Mouse (Mus musculus): ENCODE results near the gene Nxn. TPM values are rescaled to one million over a fixed set of nuclear protein-coding genes. Genes with fewer than 3 reads are reported as not detected.
"Not testable (repeated sequence)": the region's sequence is repeated elsewhere in the genome, so short reads cannot be mapped to it uniquely, and the experiment has no call there.

Nxn gene
- polyA plus RNA-seq, 1 experiment from 2014 or later = 57.3 TPM

DNA sequence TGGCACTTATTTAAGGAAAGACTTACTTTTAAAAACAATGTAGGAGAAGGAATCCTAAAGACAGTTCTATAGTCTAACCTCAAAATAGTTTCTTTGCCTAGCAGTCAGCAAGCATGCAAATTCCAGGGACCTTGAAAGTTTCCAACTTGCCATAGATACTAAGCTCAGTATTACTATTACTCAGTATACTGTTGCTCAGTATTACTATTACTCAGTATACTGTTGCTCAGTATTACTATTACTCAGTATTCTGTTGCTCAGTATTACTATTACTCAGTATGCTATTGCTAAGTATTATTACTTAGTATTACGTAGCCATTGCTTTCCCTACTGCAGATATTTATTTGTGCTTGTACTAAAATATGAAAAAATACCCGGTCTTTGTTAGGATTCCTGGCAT, 159.2 kb downstream of the Nxn start:
- H3K4me3 ChIP-seq = no peak overlapping the region
- H3K9me3 ChIP-seq (replicated peaks) = no peaks in the 10 kb centered on the region
- H3K27me3 ChIP-seq = no peaks in the 10 kb centered on the region
- no peak overlapping the region for H3K27ac ChIP-seq
- no peak overlapping the region for H3K4me2 ChIP-seq (replicated peaks)
- no peak for ATAC-seq (ENCODE audit: low FRiP score)
- peaks cover 40% of the 10 kb centered on the region for H3K36me3 ChIP-seq
- 96% methylated on average over 2 of the region's 2 CpGs for WGBS
- peaks cover 14% of the 10 kb centered on the region for H3K4me1 ChIP-seq
- H3K9ac ChIP-seq = no peak overlapping the region

DNA sequence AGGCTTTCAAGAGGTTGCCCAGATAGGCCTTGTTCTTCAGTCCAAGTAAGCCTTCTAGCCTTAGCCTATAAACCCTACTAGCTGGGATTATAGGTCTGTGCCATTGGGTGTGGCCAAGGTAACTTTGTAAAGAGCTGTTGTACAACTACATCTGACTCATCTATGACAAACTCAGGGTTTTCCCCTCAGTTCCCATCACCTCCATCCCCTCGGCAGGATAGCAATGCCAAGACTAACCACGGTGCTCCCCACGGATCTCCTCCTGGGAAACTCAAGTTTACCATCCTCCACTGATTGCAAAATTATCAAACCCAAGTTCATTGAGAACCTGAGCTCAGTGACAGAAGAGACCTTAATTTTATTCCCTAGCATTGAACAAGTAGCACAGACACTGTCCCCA, 162.8 kb downstream of the Nxn start:
- Histone ChIP-seq H3K9ac (no peak overlapping the region), H3K27ac (no peak overlapping the region), H3K27me3 (no peaks in the 10 kb centered on the region), H3K36me3 (peaks cover 69% of the 10 kb centered on the region), H3K4me2 (replicated peaks) (no peak overlapping the region), H3K4me3 (no peak overlapping the region), H3K9me3 (replicated peaks) (no peaks in the 10 kb centered on the region), H3K4me1 (no peaks in the 10 kb centered on the region)
- no peak for ATAC-seq (ENCODE audit: low FRiP score)
- 92% methylated on average over 3 of the region's 3 CpGs for WGBS

DNA sequence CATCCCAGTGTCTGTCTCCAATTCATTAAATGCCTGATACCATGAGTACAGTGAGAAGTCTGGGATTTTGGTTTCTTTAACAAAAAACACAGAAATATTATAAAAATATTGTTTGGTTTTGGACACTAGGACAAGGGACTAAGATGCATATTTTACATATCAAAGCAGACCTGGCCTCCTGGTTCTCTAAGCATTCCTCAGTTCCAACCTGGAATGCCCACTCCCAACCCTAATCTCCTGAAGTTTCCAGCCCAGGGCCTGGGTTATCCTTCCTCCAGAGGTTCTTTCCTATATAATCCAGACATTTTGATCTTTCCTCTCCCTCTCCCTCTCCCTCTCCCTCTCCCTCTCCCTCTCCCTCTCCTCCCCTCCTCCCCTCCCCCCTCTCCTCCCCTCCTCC, 173.9 kb downstream of the Nxn start:
- no peak overlapping the region for H3K9ac ChIP-seq
- no peaks in the 10 kb centered on the region for H3K27me3 ChIP-seq
- no peak for ATAC-seq (ENCODE audit: low FRiP score)
- no peaks in the 10 kb centered on the region for H3K4me1 ChIP-seq
- H3K27ac ChIP-seq = no peak overlapping the region
- peaks cover 41% of the 10 kb centered on the region for H3K36me3 ChIP-seq
- no peaks in the 10 kb centered on the region for H3K9me3 ChIP-seq (replicated peaks)
- H3K4me3 ChIP-seq = no peak overlapping the region
- H3K4me2 ChIP-seq (replicated peaks) = no peak overlapping the region

DNA sequence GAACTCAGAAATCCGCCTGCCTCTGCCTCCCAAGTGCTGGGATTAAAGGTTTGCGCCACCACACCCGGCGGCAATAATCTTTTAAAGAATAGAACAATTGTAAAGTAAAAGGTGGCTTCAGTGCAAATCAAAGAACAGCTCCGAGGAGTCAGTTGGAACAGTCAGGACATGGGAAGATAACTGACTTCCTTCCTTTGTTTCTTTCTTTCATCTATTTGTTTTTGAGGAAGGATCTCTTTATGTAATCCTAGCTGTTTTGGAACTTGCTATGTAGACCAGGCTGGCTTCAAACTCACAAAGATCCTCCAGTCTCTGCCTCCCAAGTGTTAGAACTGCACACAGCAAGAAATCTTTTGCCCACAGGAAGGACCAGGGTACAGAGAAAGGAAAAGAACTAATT, 174.3 kb downstream of the Nxn start:
- no peak overlapping the region for H3K4me3 ChIP-seq
- H3K9me3 ChIP-seq (replicated peaks) = no peaks in the 10 kb centered on the region
- ATAC-seq (ENCODE audit: low FRiP score) = no peak
- H3K4me1 ChIP-seq = no peaks in the 10 kb centered on the region
- no peak overlapping the region for H3K4me2 ChIP-seq (replicated peaks)
- WGBS = 95% methylated on average over 5 of the region's 5 CpGs
- no peak overlapping the region for H3K9ac ChIP-seq
- no peaks in the 10 kb centered on the region for H3K27me3 ChIP-seq
- no peak overlapping the region for H3K27ac ChIP-seq
- H3K36me3 ChIP-seq = peaks cover 46% of the 10 kb centered on the region

DNA sequence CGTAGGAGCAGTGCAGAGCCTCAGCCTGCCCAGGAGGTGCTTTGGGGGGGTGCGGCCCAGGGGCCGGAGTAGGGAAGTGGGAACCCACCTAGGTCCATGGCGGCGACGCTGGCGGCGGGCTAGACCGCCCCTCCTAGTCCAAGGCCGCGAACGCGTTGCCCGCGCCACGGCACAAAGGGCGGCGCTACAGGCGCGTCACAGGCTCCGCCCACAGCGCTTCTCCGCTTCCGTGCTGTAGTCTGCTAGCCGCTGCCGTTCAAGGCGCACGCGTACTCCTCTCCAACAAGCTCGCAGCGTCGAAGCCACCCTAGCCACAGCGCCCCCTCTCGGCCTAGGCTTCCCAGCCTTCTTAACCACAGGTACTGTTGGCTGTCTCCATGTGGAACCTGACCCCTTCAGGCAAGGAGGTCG, 181.5 kb downstream of the Nxn start, which contains the start of the genes Dbil5 and Gemin4:
Gene Dbil5 (plus strand): TSS at position 219 of the 411 bp plus-strand sequence.
Gene Gemin4 (minus strand): TSS at position 275 of the 411 bp plus-strand sequence.
- WGBS = under 1% methylated on average over 33 of the region's 35 CpGs
- peak; percentile 97 for ATAC-seq (ENCODE audit: low FRiP score)
- peak within 1 kb of the TSS; percentile 73 for H3K4me3 ChIP-seq

DNA sequence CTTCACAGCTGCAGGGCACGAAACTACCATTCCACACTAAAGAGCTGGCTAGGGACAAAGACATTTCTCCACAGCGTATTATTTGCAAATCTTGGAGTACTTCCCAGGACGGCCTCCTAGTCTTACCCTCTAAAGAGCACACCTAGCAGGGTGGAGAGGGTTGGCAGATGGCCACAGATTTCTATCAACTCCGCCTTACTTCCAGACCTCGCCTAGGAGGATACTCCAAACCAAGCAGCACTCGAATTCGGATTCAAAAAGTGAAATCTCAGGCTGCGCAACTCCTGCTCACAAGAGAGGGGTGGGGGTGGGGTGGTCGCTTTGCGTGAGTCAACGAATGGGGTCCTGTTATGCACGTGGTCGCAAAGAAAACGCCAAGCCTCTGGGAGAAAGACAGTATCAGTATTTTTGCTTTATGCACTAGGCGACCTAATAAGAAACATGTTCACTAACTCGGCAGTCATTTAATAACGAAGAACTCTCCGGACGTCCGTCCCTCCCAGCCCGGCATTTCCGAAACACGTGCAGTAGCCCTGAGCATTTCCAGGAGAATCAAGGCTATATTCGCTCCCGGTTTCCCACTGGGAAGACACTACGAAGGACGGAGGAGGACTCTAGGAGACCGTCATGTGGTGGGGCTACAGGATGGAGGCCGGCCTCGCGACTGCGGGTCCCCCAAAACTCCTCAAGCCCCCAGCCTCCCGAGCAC, 182.1 kb downstream of the Nxn start:
- H3K9ac ChIP-seq = peak overlapping the region; percentile 84
- peaks cover 8% of the 10 kb centered on the region; the same call in 1 of the 2 replicates for H3K4me1 ChIP-seq
- H3K36me3 ChIP-seq = peaks cover 44% of the 10 kb centered on the region
- peak overlapping the region; percentile 58 for H3K4me2 ChIP-seq (replicated peaks)
- H3K4me3 ChIP-seq = peak overlapping the region; percentile 73
- 3% methylated on average over 33 of the region's 33 CpGs for WGBS
- no peaks in the 10 kb centered on the region for H3K27me3 ChIP-seq
- ATAC-seq (ENCODE audit: low FRiP score) = peak; percentile 87; the same call in 1 of the 2 replicates
- no peaks in the 10 kb centered on the region for H3K9me3 ChIP-seq (replicated peaks)
- H3K27ac ChIP-seq = peak overlapping the region; percentile 89

More for the DNA sequence above, 181.5 kb downstream of the Nxn start, which contains the start of the genes Dbil5 and Gemin4:
- peaks cover 8% of the 10 kb centered on the region; the same call in 1 of the 2 replicates for H3K4me1 ChIP-seq
- H3K9ac ChIP-seq = peak within 1 kb of the TSS; percentile 84
- peak within 1 kb of the TSS; percentile 58 for H3K4me2 ChIP-seq (replicated peaks)
- peak within 1 kb of the TSS; percentile 89 for H3K27ac ChIP-seq
- peaks cover 39% of the 10 kb centered on the region for H3K36me3 ChIP-seq
- H3K27me3 ChIP-seq = no peaks in the 10 kb centered on the region
- no peaks in the 10 kb centered on the region for H3K9me3 ChIP-seq (replicated peaks)

DNA sequence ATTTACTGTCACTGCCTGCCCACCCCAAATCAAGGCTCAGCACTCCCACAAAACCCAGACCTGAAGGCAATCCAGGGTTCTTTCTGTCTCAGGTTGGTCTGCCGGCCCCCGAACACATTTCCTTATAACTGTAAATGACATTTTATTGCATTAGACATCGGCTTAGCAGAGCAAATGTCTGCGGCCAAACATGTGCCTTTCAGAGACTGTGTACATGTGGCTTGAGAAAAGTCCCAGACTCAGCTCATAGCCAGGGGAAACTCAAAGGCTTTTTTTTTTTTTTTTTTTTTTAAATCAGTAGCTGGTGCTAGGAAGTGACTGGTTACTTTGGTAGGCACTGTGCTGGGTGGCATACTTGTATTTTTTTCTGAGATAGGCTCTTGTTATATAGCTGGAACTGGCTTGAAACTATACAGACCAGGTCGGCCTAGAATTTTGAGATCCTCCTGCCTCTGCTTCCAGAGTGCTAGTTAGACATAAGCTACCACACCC, 182.8 kb downstream of the Nxn start:
- peaks cover 43% of the 10 kb centered on the region for H3K36me3 ChIP-seq
- H3K4me2 ChIP-seq (replicated peaks) = peak overlapping the region; percentile 58
- no peaks in the 10 kb centered on the region for H3K27me3 ChIP-seq
- WGBS = 99% methylated on average over 5 of the region's 5 CpGs
- no peak overlapping the region for H3K4me3 ChIP-seq
- no peak overlapping the region for H3K27ac ChIP-seq
- peaks cover 8% of the 10 kb centered on the region; the same call in 1 of the 2 replicates for H3K4me1 ChIP-seq
- no peaks in the 10 kb centered on the region for H3K9me3 ChIP-seq (replicated peaks)
- H3K9ac ChIP-seq = no peak overlapping the region
- no peak for ATAC-seq (ENCODE audit: low FRiP score)

DNA sequence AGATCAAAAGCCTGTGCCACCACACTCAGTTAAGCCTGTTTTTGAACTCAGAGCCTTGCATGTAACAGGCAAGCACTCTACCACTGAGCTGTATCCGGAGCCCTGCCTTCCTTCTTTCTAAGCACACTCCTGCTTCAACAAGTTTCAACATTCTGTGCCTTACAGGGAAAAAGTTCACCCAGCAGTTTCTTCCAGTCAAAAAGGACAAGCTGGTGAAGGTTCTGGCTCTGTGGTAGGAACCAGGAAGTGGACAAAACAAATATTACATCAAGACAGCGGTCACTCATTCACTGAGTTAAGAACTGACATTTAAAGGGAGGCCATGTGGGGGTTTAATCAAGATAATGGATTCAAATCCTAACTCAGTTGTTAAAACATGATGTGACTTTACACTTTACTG, 183.9 kb downstream of the Nxn start:
- Histone ChIP-seq H3K27me3 (no peaks in the 10 kb centered on the region), H3K9ac (no peak overlapping the region), H3K9me3 (replicated peaks) (no peaks in the 10 kb centered on the region), H3K4me3 (no peak overlapping the region), H3K4me1 (peaks cover 8% of the 10 kb centered on the region; the same call in 1 of the 2 replicates), H3K36me3 (peaks cover 44% of the 10 kb centered on the region), H3K4me2 (replicated peaks) (no peak overlapping the region), H3K27ac (no peak overlapping the region)
- no peak for ATAC-seq (ENCODE audit: low FRiP score)
- 94% methylated on average over 2 of the region's 2 CpGs for WGBS

DNA sequence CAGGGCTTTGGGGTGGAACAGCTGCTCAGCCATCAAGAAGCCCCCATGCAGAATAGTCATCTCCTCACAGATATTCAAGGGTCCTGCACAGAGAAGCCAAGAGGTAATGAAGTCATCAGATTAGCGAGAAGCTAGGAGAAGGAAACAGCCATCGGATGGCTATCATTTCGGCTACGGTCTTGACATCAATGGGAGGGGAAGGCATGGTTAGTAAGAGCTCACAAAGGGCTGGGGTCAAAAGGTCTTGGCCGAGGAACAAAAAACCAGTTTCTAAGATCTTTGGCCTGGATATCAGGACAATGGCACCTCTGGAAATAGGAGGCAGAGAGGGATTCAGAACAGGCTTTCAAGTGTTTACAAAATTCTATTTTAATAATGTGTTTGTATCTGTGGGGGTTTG, 185.1 kb downstream of the Nxn start:
- Histone ChIP-seq H3K9ac (no peak overlapping the region), H3K27ac (no peak overlapping the region), H3K4me1 (peaks cover 8% of the 10 kb centered on the region; the same call in 1 of the 2 replicates), H3K9me3 (replicated peaks) (no peaks in the 10 kb centered on the region), H3K4me3 (no peak overlapping the region), H3K4me2 (replicated peaks) (no peak overlapping the region), H3K27me3 (no peaks in the 10 kb centered on the region), H3K36me3 (peaks cover 45% of the 10 kb centered on the region)
- ATAC-seq (ENCODE audit: low FRiP score) = no peak
- WGBS = 26% methylated on average over 5 of the region's 5 CpGs

DNA sequence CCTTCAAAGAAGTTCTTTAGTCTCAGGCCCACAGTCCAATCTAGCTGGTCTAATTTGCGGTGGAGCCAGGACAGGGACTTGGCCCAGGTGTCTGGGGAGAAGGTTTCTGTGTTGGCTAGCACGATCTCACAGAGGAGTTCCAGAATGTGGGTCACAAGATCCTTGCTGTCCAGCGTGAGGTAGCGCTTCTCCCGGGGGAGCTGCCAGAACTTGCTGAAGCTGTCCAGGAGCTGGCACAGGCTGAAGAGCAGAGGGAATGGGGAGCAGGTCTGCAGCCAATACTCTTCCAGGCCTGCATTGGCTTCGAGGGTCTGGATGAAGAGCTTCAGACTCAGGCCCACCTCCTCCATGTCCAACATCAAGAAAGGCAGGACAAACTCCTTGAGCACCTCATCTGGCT, 187.3 kb downstream of the Nxn start:
- not testable (repeated sequence) for H3K27me3 ChIP-seq; H3K9ac ChIP-seq; H3K27ac ChIP-seq; H3K4me2 ChIP-seq (replicated peaks); H3K4me1 ChIP-seq; H3K9me3 ChIP-seq (replicated peaks); ATAC-seq (ENCODE audit: low FRiP score); H3K4me3 ChIP-seq
- WGBS = 95% methylated on average over 5 of the region's 6 CpGs
- H3K36me3 ChIP-seq = peaks cover 66% of the 10 kb centered on the region

DNA sequence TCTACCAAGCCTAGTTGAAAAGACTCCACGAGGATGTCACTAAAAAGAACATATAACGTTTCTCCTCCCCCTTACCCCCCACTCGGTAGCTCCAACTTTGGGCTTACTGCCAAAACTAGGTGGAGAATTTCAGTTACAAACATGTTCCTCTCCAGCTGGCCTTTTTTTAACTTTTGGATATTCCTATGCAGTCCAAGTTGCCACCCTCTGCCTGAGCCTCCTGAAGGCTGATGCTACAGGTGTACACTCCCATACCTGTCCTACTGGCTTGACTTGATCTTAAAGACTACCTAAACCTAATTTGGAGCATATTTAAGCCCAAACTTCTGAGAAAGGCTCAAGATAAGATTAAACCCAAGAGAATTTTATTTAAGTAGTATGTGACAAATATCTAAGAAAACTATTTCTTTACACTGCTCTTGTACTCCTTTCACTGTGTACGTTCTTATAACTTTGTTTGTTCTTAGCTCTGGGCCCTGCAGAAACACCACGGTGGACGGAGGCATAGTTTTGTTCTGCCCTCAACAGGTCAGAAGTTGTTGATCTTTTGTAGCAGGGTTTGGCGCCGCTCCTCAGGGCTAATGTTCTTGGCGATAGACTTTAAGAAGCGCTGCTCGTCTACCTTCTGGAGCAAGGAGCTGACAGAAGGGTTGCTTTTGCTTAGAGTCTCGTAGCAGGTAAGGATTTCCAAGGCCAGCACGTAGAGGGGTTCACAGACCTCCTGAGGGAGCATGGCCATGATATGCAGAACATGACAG, 188.5 kb downstream of the Nxn start:
- no peak overlapping the region for H3K4me3 ChIP-seq
- no peak overlapping the region for H3K9ac ChIP-seq
- 91% methylated on average over 13 of the region's 13 CpGs for WGBS
- no peak for ATAC-seq (ENCODE audit: low FRiP score)
- H3K36me3 ChIP-seq = peaks cover 77% of the 10 kb centered on the region
- no peak overlapping the region for H3K4me2 ChIP-seq (replicated peaks)
- no peaks in the 10 kb centered on the region for H3K27me3 ChIP-seq
- H3K27ac ChIP-seq = no peak overlapping the region
- no peaks in the 10 kb centered on the region for H3K4me1 ChIP-seq
- no peaks in the 10 kb centered on the region for H3K9me3 ChIP-seq (replicated peaks)
